Mouse (Mus musculus): ENCODE measurements at regions not wholly inside any gene's neighbourhood (a gene's known extent, or its start where the extent isn't known, plus 50 kb on each side); places are given as distances from the start of the nearest gene placed in this dataset.
"Not testable (repeated sequence)": the region's sequence is repeated elsewhere in the genome, so short reads cannot be mapped to it uniquely, and the experiment has no call there.

DNA sequence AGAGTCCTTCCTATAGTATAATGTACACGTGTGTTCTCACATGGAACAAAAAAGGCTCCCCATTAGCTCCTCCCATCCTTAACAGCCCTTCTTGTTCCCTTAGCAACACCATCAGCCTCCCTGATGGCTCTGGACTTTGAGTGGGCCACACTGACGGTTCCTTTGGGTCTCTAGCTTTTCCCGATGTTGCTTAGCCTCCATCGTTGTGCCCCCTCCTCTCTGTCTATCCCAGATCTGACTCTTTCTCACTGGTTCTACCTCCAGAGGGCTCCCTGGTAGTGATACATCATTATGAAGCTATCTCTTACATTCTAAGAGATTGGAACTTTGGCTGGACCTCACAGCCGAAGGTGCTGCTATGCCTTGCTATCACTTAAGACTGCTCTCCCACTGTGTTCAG lies 181.5 kb downstream of the Diras2 start:
- POLR2A ChIA-PET = interaction anchor here (0.6 kb wide), 1 partner anchor 242 kb away, joined by 3 read pairs; no protein-coding TSS in a partner anchor

DNA sequence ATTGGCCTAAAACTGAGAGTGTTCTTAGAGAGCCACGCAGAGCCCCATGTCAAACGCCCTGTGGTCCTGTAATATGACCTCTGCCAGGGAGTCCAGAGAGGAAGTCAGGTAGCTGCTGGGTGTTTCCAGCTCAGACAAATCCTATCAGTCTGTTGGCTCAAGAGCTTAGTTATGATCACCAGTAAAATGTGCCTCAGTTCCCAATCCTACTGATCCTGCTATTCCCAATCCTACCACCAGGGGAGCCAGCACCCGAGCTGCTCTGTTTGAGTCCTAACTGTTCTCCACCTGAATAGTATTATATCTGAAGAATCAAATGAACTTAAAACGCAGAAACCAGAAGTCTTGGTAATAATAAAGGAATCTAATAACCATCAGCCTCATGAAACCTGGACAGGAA lies 178.5 kb downstream of the Diras2 start:
- ChIA-PET CTCF (interaction anchor here (1.3 to 1.9 kb wide), 3 partner anchors 11 to 27 kb away, joined by 3 to 6 read pairs (median 4); no protein-coding TSS in a partner anchor), POLR2A (no interaction called here)
- DNase-seq (ENCODE audit: low read depth, low spot score) (no peak), ATAC-seq (no peak)
- in situ Hi-C loops (cut with MboI; ENCODE audit: low pct_unique_long_range_greater_than_20kb) = no loop called here
- H3K27me3 ChIP-seq = peaks cover 4% of the 10 kb centered on the region
- peak; percentile 63 for TF ChIP-seq CTCF (IDR thresholded peaks at IDR 0.05)

More for the DNA sequence above, 181.5 kb downstream of the Diras2 start:
- ATAC-seq (no peak), DNase-seq (ENCODE audit: low read depth, low spot score) (no peak)
- TF ChIP-seq CTCF (IDR thresholded peaks at IDR 0.05) = no peak
- CTCF ChIA-PET = interaction anchor here (1.3 kb wide), 1 partner anchor 25 kb away, joined by 3 read pairs; no protein-coding TSS in a partner anchor
- in situ Hi-C loops (cut with MboI; ENCODE audit: low pct_unique_long_range_greater_than_20kb) = no loop called here
- peaks cover 7% of the 10 kb centered on the region for H3K27me3 ChIP-seq

DNA sequence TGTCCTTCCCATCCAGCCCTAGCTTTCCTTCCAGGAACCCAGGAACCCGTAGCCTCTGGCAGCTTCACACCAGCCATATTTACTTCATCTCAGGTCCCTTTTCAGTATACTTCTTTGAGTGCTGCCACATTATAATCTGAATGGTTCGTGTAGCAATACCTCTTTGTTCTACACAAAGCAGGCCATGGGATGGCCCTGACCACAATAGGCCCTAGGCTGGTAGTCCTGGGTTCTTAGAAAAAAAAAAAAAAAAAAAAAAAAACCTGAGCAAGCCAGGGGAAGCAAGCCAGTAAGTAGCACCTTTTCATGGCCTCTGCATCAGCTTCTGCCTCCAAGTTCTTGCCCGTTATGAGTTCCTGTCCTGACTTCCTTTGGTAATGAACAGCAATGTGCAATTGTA lies 177.6 kb downstream of the Diras2 start:
- DNase-seq (ENCODE audit: low read depth, low spot score) (no peak), ATAC-seq (no peak)
- CTCF ChIA-PET = interaction anchor here (1.3 kb wide), 1 partner anchor 18 kb away, joined by 4 read pairs; no protein-coding TSS in a partner anchor
- peaks cover 4% of the 10 kb centered on the region for H3K27me3 ChIP-seq
- POLR2A ChIA-PET = no interaction called here
- no peak for TF ChIP-seq CTCF (IDR thresholded peaks at IDR 0.05)
- in situ Hi-C loops (cut with MboI; ENCODE audit: low pct_unique_long_range_greater_than_20kb) = no loop called here

DNA sequence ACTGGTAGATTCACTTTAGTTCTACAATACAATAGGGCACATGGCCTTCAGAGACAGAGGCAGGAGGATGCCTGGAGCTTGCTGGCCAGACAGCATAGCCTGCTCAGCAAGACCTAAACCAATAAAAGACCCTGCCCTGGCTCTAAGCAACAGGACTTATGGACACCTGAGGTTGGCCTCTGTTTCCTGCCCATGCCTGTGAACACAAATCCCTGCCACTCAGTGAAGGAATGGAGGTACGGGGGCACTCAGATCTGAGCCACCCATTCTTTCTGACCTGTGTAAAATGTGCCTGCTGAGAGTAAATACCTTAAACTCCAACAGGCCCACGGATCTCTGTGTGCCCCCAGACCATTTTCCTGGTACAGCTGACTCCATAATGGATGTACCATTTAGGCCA lies 177.1 kb downstream of the Diras2 start:
- in situ Hi-C loops (cut with MboI; ENCODE audit: low pct_unique_long_range_greater_than_20kb) = no loop called here
- TF ChIP-seq CTCF (IDR thresholded peaks at IDR 0.05) = no peak
- CTCF ChIA-PET = no interaction called here
- DNase-seq (ENCODE audit: low read depth, low spot score) (no peak), ATAC-seq (no peak)
- H3K27me3 ChIP-seq = peaks cover 4% of the 10 kb centered on the region
- POLR2A ChIA-PET = no interaction called here

DNA sequence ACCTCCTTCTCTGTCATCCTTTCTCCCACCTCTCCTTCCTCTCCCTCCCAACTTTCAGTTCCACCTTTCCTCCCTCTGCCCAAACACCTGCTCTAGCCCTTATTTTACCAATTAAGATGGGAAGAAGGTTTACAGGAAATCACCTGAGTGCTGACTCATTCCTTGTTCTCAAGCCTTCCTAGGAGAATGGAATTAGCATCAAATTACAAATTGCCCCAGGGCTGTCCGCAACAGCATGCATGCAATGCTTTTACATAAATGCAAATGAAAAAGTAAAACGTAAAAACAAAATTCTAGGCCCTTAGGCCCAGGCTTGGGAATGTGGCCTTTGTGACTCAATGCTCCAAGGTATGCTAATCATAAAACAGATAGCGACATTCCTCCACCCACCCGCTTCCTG lies 175.2 kb downstream of the Diras2 start:
- ATAC-seq; H3K27me3 ChIP-seq; CTCF ChIA-PET; POLR2A ChIA-PET; DNase-seq (ENCODE audit: low read depth, low spot score); in situ Hi-C loops (cut with MboI; ENCODE audit: low pct_unique_long_range_greater_than_20kb): not testable (repeated sequence)

DNA sequence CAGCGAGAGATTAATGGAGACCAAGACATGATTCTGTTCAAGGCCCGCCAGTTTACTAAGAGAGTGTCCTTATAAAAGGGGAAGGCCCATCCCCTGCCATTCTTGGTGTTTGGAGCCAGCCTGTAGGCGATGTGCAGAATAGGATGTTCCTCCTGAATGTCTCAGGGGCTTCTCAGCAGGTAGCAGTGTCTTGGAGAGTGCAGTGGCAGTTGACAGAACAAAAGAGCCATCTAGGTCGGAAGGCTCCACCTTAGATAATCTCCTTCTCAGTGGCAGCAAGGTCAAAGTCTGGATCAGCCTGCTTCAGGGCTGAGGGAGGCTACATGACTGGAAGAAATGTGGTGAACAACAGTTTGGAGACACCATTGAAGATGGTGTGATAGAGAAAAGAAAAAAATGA lies 171.7 kb downstream of the Diras2 start:
- in situ Hi-C loops (cut with MboI; ENCODE audit: low pct_unique_long_range_greater_than_20kb); CTCF ChIA-PET; ATAC-seq; H3K27me3 ChIP-seq; DNase-seq (ENCODE audit: low read depth, low spot score): not testable (repeated sequence)
- POLR2A ChIA-PET = interaction anchor here (0.7 kb wide), 1 partner anchor 13 kb away, joined by 3 read pairs; no protein-coding TSS in a partner anchor

DNA sequence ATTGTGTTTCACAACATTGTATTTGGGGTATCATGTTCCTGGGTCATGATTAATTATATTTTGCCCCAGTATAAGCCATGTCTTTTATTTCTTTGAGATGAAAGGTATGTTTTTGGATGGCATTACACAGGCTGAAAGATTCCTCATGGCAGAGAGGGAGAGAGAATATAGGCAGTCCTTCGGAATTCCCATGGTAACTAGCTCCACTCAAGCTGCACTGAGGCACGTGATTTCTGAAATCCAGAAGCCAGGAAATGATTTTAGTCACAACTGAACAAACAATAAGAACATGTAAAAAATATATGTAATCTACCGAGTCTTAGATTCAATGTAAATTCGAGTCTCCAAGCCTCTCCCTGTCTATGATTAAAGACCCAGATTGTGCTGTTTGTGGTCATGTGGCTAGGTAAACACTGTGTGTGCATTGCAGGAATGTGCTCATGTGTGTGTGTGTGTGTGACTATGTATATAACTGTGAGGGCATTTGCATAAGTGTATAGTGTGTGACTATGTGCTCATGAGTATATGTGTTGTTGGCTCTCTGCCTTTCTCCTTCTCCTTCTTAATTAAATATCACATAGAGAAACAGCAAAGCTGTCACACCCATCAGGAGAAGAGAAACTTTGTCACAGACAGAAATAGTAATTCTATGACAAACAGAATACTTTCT lies 169.8 kb downstream of the Diras2 start:
- DNase-seq (ENCODE audit: low read depth, low spot score) = no peak
- in situ Hi-C loops (cut with MboI; ENCODE audit: low pct_unique_long_range_greater_than_20kb) = no loop called here

DNA sequence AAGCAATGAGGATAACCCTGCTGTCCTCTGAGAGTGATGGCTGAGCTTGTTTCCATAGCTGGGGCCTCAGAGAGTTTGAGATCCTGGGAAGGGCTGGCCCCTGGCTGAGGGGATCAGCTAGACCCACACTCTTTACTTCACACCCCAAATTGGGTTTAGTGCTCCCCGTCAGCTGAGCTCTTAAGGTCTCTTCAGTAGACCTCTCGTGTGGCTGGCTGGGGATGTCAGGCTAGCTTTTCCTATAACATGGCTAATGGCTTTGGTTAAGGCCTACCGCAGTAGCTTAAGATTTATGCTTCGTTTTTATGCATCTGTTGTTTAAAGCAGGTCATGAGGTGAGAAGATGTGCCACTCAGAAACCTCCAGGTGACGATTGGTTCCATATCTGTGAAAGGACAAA lies 168.8 kb downstream of the Diras2 start:
- DNase-seq (ENCODE audit: low read depth, low spot score) = no peak
- ChIA-PET CTCF (no interaction called here), POLR2A (no interaction called here)
- in situ Hi-C loops (cut with MboI; ENCODE audit: low pct_unique_long_range_greater_than_20kb) = no loop called here
- no peaks in the 10 kb centered on the region for H3K27me3 ChIP-seq
- no peak for TF ChIP-seq CTCF (IDR thresholded peaks at IDR 0.05)
- ATAC-seq = no peak

More for the DNA sequence above, 169.8 kb downstream of the Diras2 start:
- CTCF ChIA-PET = no interaction called here
- no peak for ATAC-seq
- H3K27me3 ChIP-seq = no peaks in the 10 kb centered on the region
- POLR2A ChIA-PET = no interaction called here
- no peak for TF ChIP-seq CTCF (IDR thresholded peaks at IDR 0.05)

DNA sequence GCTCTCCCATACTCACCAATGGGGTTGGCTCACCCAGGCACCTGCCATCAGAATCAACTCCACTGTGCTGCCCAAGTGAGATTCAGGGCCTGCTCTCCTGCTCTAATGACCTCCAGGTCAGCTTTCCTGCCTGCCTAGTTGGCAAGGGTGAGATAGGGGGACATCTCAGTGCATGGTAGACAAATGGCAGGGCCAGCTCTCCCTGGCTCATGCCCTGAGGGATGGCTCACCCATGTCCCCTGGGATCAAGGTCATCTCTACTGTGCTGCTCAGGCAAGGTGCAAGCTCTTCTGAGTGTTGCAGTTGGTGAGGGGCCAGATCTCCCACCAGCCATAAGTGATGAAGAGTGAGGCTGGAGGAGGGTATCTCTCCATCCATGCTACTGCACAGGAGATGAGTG lies 161.2 kb downstream of the Diras2 start:
- no peak for ATAC-seq
- POLR2A ChIA-PET = no interaction called here

DNA sequence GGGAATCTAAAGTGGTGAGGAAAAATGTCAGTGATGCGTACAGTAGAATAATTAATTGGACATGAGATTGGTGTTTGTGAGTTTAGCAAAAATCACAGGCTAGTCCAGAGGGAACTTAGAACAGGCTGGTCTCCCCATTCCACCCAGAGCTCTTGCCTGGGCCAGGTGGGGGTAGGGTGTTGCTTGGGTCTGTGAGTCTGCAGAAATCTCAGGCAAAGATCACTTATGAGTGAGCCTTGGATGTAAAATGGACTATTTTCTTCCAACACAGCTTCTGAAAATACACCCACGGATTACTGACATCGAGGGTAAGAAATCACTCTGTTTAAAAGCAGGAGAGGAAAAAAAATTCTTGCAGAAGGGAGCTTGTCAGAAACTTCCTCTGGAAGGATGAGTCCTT lies 159.1 kb downstream of the Diras2 start:
- peaks cover 23% of the 10 kb centered on the region for H3K27me3 ChIP-seq
- no peak for TF ChIP-seq CTCF (IDR thresholded peaks at IDR 0.05)
- DNase-seq (ENCODE audit: low read depth, low spot score) (no peak), ATAC-seq (no peak)
- in situ Hi-C loops (cut with MboI; ENCODE audit: low pct_unique_long_range_greater_than_20kb) = no loop called here
- ChIA-PET POLR2A (interaction anchor here (0.6 kb wide), 1 partner anchor 13 kb away, joined by 3 read pairs; no protein-coding TSS in a partner anchor), CTCF (no interaction called here)

More for the DNA sequence above, 161.2 kb downstream of the Diras2 start:
- in situ Hi-C loops (cut with MboI; ENCODE audit: low pct_unique_long_range_greater_than_20kb) = no loop called here
- H3K27me3 ChIP-seq = peaks cover 7% of the 10 kb centered on the region
- CTCF ChIA-PET = no interaction called here
- no peak for TF ChIP-seq CTCF (IDR thresholded peaks at IDR 0.05)
- DNase-seq (ENCODE audit: low read depth, low spot score) = no peak

DNA sequence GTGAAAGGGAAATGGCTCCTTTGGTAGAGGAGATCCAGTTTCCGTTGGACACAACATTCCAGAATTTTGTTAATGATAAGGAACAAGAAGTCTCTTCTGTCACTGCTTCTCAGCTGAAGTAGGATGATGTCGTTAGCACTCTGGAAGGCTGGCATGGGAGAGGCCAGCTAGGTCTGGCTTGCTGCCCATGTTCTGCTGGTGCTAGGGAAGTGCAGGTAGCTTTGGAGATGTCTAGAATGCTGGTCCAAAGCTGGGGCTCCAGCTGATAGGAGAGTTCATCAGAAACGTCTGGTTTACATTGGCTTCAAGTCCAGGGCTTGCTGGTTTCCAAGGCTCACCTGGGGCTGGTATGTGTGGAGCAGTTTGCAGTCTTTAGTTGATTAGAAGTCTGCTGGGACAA lies 156.3 kb downstream of the Diras2 start:
- H3K27me3 ChIP-seq = peaks cover 34% of the 10 kb centered on the region
- POLR2A ChIA-PET = no interaction called here
- no peak for TF ChIP-seq CTCF (IDR thresholded peaks at IDR 0.05)
- in situ Hi-C loops (cut with MboI; ENCODE audit: low pct_unique_long_range_greater_than_20kb) = no loop called here
- CTCF ChIA-PET = interaction anchor here (1.1 kb wide), 1 partner anchor 25 kb away, joined by 3 read pairs; no protein-coding TSS in a partner anchor
- DNase-seq (ENCODE audit: low read depth, low spot score) (no peak), ATAC-seq (no peak)

DNA sequence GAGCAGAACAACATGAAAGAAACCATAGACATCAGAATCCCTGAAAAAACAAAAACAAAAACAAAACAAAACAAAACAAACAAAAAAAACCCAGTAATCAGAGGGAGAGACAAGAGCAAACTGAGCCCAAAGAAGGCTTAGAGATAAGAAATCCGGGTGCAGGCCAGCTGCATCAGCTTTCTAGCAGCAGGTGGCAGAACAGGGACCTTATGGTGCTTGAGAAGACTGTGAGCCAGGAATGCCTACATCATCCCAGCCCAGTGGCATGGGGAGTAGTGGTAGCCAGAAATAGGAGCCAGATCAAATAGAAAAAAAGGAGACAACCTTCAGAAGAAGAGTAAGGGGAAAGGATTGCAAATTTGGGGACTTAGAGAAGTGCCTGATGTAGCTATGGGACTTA lies 152.8 kb downstream of the Diras2 start:
- in situ Hi-C loops (cut with MboI; ENCODE audit: low pct_unique_long_range_greater_than_20kb) = no loop called here
- H3K27me3 ChIP-seq = peaks cover 34% of the 10 kb centered on the region
- ChIA-PET POLR2A (no interaction called here), CTCF (interaction anchor here (1.4 kb wide), 1 partner anchor 15 kb away, joined by 3 read pairs; no protein-coding TSS in a partner anchor)
- ATAC-seq (no peak), DNase-seq (ENCODE audit: low read depth, low spot score) (no peak)
- no peak for TF ChIP-seq CTCF (IDR thresholded peaks at IDR 0.05)

All from Patski (cell line).